Mouse (Mus musculus) c-Kit-negative CD71-positive TER-119-positive erythroid progenitor cells, embryonic 14.5 days (primary cell): ENCODE data around the gene Cideb.

ENCODE experiments used
- DNase-seq: peaks from one replicate; pipeline ENCODE4 v3.0.0-alpha.2; 2013; ENCODE audit warnings: low read depth, low spot score

Gene Cideb

GRCm38 (mm10) chr14:55765696-55766095 is 7.4 kb upstream of the Cideb start, which contains the start of gene Ltb4r1:
Gene Ltb4r1, plus strand, starts transcription at chr14:55765962.
- DNase-seq: no peak

GRCm38 (mm10) chr14:55763166-55763565 is 4.9 kb upstream of the Cideb start:
- no peak for DNase-seq

DNA sequence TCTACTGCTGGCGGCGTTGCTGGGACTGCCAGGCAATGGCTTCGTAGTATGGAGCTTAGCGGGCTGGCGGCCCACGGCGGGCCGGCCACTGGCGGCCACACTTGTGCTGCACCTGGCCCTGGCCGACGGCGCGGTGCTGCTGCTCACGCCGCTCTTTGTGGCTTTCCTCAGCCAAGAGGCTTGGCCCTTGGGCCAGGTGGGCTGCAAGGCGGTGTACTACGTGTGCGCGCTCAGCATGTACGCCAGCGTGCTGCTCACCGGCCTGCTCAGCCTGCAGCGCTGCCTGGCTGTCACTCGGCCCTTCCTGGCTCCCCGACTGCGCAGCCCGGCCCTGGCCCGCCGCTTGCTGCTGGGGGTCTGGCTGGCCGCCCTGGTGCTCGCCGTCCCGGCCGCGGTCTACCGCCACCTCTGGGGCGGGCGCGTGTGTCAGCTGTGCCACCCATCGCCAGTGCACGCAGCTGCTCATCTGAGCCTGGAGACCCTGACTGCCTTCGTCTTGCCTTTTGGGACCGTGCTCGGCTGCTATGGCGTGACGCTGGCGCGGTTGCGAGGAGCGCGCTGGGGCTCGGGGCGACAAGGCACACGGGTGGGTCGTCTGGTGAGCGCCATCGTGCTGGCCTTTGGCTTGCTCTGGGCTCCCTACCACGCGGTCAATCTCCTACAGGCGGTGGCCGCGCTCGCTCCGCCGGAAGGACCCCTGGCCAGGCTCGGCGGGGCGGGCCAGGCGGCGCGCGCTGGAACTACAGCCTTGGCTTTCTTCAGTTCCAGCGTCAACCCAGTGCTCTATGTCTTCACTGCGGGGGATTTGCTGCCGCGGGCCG is 4.0 kb upstream of the Cideb start:
- no peak for DNase-seq

GRCm38 (mm10) chr14:55761163-55761562 is 2.9 kb upstream of the Cideb start, which contains the start of gene Ltb4r2:
Gene Ltb4r2, plus strand, starts transcription at chr14:55761428.
- DNase-seq: no peak

GRCm38 (mm10) chr14:55760156-55760555 is 1.9 kb upstream of the Cideb start:
- peak; percentile 41 for DNase-seq

DNA sequence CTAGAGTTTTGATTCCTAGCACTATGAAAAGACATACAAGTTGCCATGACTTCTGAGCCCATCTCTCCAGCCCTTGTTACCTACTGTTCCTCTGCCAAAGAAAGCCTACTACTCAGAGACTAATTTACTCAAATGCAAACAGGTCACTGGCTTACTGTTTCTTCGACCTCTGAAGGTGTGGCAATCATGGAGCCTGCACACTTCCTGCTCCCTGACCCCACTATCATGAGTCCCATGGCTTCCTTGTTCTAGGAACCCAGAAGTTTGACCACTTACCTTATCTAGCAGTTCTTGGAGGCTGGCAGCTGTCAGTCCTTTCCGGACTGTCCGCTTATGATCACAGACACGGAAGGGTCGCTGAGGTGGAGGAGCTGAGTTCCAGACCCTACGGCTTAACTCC is 692 bp downstream of the Cideb start:
- no peak for DNase-seq

DNA sequence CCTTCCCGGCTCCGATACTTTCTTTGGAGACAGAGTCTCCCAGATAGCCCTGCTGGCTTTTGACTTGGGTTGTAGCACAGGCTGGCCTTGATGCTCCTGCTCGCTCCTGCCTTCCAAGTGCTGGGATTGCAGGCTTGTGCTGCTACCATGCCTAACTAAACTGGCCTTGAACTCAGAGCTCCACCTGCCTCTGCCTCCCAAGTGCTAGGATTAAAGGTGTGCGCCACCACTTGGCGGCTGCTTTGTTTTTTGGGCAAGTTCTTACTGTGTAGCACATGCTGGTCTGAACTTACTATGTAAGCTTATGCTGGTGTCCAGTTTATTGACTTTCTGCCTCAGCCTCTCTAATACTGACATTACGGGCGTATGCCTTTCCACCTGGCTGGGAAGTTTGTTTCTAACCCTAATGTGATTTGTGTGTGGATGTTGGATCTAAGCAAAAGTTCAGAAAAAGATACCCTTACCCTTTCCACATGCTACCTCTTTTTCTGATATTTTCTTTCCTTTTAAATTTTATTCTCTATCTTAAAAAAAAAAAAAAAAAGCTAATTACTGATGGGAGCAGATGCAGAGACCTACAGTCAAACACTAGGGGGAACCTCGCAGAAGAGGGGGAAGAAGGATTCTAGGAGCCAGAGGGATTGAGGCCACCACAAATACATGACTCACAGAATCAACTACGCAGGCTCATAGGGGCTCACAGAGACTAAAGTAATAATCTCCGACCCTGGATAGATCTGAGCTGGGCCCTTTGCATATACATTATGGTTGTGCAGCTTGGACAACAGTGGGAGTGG is 11.0 kb downstream of the Cideb start:
- DNase-seq: no peak

DNA sequence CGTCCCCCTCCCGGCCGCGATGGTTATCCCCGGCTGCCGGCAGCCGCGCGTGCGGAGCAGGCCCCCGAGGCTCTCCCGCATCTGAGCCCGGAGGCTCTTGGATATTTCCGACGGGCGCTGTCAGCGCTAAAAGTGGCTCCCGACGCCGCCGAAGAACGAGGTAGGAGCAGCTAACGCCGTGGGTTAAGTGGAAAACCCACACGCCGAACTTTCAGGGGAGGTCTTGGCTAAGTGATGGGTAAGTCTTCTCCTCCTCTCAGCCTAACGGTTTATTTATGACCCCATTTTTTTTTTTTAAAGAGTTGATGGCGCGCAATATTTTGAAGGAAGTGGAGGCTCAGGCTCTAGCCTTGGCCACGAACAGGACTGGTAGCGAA is 12.4 kb downstream of the Cideb start:
- no peak for DNase-seq

- DNase-seq: peak; percentile 68
Observed at GRCm38 (mm10) chr14:55745180-55745860, 12.9 kb downstream of the Cideb start, which contains the start of the genes Dhrs1 and Nop9. Gene Dhrs1, minus strand, starts transcription at chr14:55745690. Gene Nop9, plus strand, starts transcription at chr14:55745693.

DNA sequence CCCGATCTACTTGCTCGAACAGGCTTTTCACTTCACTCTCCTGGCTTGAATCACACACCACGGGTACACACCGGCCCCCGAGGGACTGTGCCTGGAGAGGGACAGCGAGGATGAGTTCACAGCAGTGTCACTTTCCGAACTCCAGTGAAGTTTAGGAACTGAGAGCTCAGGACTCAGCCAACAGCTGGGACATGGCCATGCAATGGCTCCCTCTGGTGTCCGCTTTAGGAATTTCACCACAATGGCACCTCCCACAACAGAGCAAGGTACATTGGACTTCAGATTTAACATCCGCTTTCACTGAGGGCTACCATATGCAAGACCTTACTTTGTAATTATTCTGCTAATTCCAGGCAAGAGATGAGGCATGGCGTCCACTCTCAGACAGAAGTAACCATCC is 14.5 kb downstream of the Cideb start:
- peak; percentile 71 for DNase-seq

DNA sequence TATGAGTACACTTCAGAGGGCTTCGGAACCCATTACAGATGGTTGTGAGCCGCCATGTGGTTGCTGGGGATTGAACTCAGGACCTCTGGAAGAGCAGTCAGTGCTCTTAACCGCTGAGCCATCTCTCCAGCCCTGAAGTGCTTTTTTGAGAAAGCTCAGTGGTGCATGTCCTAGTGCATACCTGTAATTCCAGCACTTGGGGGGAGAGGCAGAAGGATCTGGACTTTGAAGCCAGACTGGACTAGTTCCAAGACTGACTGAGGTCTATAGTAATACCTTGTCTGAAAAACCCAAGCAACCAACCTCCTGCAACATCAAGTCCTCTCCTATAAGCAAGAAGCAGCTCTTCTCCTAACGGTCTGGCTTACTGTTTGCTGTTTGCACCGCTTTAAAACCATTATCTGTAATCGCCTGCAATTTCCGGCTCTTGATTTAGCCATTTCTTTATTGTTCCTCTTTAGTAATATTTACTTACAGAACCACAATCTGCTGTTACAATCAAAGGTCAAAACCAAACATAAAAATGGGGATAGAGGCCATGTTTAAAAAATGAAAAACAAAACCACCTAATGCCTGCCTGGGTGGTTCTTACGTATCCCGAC is 21.1 kb downstream of the Cideb start:
- DNase-seq: no peak

DNA sequence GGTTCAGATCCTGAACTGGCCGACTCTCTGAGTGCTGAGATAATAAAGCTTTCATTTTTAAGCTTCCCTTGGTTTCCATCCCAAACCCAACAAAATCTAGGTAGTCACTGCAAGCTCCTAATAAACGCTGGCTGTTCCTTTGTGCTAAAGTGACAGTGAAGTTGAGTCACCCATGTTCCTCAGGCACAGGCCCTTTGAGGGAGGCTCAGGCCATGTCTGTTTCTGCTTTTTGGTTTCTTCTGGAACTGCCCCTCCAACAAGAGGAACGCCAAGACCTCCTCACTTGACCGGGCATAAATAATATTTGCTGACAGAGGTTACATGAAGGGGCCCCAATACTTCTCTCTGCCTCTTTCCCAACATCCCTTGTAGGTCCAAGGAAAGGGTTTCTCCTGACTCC is 22.5 kb downstream of the Cideb start:
- DNase-seq: no peak

GRCm38 (mm10) chr14:55735334-55735733 is 22.9 kb downstream of the Cideb start:
- DNase-seq: no peak

- DNase-seq: no peak
Observed at GRCm38 (mm10) chr14:55734869-55735268, 23.4 kb downstream of the Cideb start.

- no peak for DNase-seq
Observed at GRCm38 (mm10) chr14:55733889-55734288, 24.4 kb downstream of the Cideb start.

- no peak for DNase-seq
Observed at GRCm38 (mm10) chr14:55730531-55731032, 27.7 kb downstream of the Cideb start.

DNA sequence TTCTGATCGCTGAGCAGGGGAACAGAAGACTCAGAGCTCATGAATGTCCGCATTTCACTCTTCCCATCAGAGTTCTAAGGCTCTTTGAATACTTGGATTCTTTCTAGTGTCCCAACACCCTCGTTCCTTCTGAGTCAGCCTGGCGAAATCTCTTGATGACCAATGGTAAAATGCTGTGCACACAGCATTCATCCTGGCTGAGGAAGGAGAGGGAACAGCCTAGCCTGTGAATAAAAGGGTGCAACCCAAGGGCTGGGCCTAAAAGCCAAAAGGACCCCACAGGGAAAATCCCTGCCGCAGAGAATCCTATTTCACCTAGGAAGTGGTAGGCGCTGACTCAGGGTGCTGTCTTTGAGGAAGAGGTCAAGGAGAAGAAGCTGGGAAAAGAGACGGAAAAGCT is 28.1 kb downstream of the Cideb start:
- DNase-seq: no peak

- DNase-seq: no peak
Observed at GRCm38 (mm10) chr14:55727889-55728685, 30.2 kb downstream of the Cideb start.

- DNase-seq: no peak
Observed at GRCm38 (mm10) chr14:55726261-55726660, 32.0 kb downstream of the Cideb start.

- DNase-seq: no peak
Observed at GRCm38 (mm10) chr14:55724411-55724871, 33.8 kb downstream of the Cideb start.
